Mouse (Mus musculus) embryonic facial prominence, embryonic 14.5 days (tissue): ENCODE measurements at regions not wholly inside any gene's neighbourhood (a gene's known extent, or its start where the extent isn't known, plus 50 kb on each side); places are given as distances from the start of the nearest gene placed in this dataset.

Source experiments
- ATAC-seq: fragments of 200-750 bp; cut with Nextera tagmentation; 2 replicates; pipeline ENCODE4 v1.8.0; 2017; ENCODE audit warnings: low read depth, moderate number of reproducible peaks, moderate TSS enrichment
- DNase-seq: peaks from one replicate; pipeline ENCODE4 v3.0.0-alpha.2; 2015; ENCODE audit warnings: low spot score
- H3K27ac ChIP-seq: fragments of 300-500 bp; sonication (generic); replicated peaks from 2 replicates; pipeline ENCODE4 v1.5.1; 2014; ENCODE audit warnings: low read depth, mild to moderate bottlenecking, low read length, moderate library complexity
- H3K27me3 ChIP-seq: fragments of 300-500 bp; sonication (generic); replicated peaks from 2 replicates; pipeline ENCODE4 v1.6.1; 2014; ENCODE audit warnings: low read length; ENCODE audit not compliant: control insufficient read depth, insufficient read depth
- H3K36me3 ChIP-seq: fragments of 300-500 bp; sonication (generic); 2 replicates; pipeline ENCODE4 v1.6.1; 2014; ENCODE audit warnings: low read length, mixed read lengths; ENCODE audit not compliant: control insufficient read depth, insufficient read depth
- H3K4me1 ChIP-seq: fragments of 300-500 bp; sonication (generic); 2 replicates; pipeline ENCODE4 v1.6.1; 2014; ENCODE audit warnings: antibody characterized with exemption, low read length; ENCODE audit not compliant: control insufficient read depth, insufficient read depth
- H3K4me2 ChIP-seq: fragments of 300-500 bp; sonication (generic); 2 replicates; pipeline ENCODE4 v1.6.1; 2014; ENCODE audit warnings: low read depth, mild to moderate bottlenecking, low read length, moderate library complexity, mixed read lengths
- H3K4me3 ChIP-seq: fragments of 300-500 bp; sonication (generic); 2 replicates; pipeline ENCODE4 v1.5.1; 2014; ENCODE audit warnings: low read depth, mild to moderate bottlenecking, low read length
- H3K9ac ChIP-seq: fragments of 300-500 bp; sonication (generic); 2 replicates; pipeline ENCODE4 v1.6.1; 2014; ENCODE audit warnings: low read depth, mild to moderate bottlenecking, low read length, moderate library complexity, mixed read lengths
- H3K9me3 ChIP-seq: fragments of 300-500 bp; sonication (generic); 2 replicates; pipeline ENCODE4 v1.6.1; 2016; ENCODE audit warnings: low read length; ENCODE audit not compliant: control insufficient read depth
- WGBS: fragments of 180-500 bp; shearing (Covaris S2); extraction: QIAGEN DNeasy Blood & Tissue Kit; methylation state at CpG from one replicate; pipeline ENCODE4 v1.1.7; 2014; 5-methylcytosine and 5-hydroxymethylcytosine counted together

- Histone ChIP-seq H3K9ac (no peak overlapping the region), H3K4me3 (no peak overlapping the region), H3K36me3 (no peaks in the 10 kb centered on the region), H3K4me1 (no peaks in the 10 kb centered on the region), H3K9me3 (no peaks in the 10 kb centered on the region), H3K4me2 (no peak overlapping the region), H3K27me3 (no peaks in the 10 kb centered on the region), H3K27ac (no peak overlapping the region)
- DNase-seq: no peak
- no peak for ATAC-seq
Observed at GRCm38 (mm10) chrX:159116210-159116609, 93.9 kb upstream of the Rps6ka3 start.

GRCm38 (mm10) chrX:159140554-159140953, 69.6 kb upstream of the Rps6ka3 start:
- WGBS: 65% methylated on average over 4 of the region's 4 CpGs
- Histone ChIP-seq H3K4me1 (no peaks in the 10 kb centered on the region), H3K27ac (no peak overlapping the region), H3K9me3 (no peaks in the 10 kb centered on the region), H3K27me3 (no peaks in the 10 kb centered on the region), H3K9ac (no peak overlapping the region), H3K4me3 (no peak overlapping the region), H3K4me2 (no peak overlapping the region), H3K36me3 (no peaks in the 10 kb centered on the region)
- DNase-seq: no peak
- ATAC-seq: no peak

GRCm38 (mm10) chrX:159143278-159143677, 66.8 kb upstream of the Rps6ka3 start:
- no peak for ATAC-seq
- Histone ChIP-seq H3K36me3 (no peaks in the 10 kb centered on the region), H3K4me2 (no peak overlapping the region), H3K9me3 (no peaks in the 10 kb centered on the region), H3K4me3 (no peak overlapping the region), H3K27me3 (no peaks in the 10 kb centered on the region), H3K4me1 (no peaks in the 10 kb centered on the region), H3K9ac (no peak overlapping the region), H3K27ac (no peak overlapping the region)
- no peak for DNase-seq
- 91% methylated on average over 4 of the region's 4 CpGs for WGBS

- Histone ChIP-seq H3K4me1 (no peaks in the 10 kb centered on the region), H3K9ac (no peak overlapping the region), H3K9me3 (no peaks in the 10 kb centered on the region), H3K36me3 (no peaks in the 10 kb centered on the region), H3K27me3 (no peaks in the 10 kb centered on the region), H3K27ac (no peak overlapping the region), H3K4me3 (no peak overlapping the region), H3K4me2 (no peak overlapping the region)
- DNase-seq (no peak), ATAC-seq (no peak)
- 80% methylated on average over 3 of the region's 3 CpGs for WGBS
Observed at GRCm38 (mm10) chrX:159144674-159145073, 65.4 kb upstream of the Rps6ka3 start.

GRCm38 (mm10) chrX:159145212-159145611, 64.9 kb upstream of the Rps6ka3 start:
- Histone ChIP-seq H3K4me3 (no peak overlapping the region), H3K4me2 (no peak overlapping the region), H3K4me1 (no peaks in the 10 kb centered on the region), H3K9ac (no peak overlapping the region), H3K27me3 (no peaks in the 10 kb centered on the region), H3K27ac (no peak overlapping the region), H3K36me3 (no peaks in the 10 kb centered on the region), H3K9me3 (no peaks in the 10 kb centered on the region)
- 59% methylated on average over 4 of the region's 4 CpGs for WGBS
- ATAC-seq (no peak), DNase-seq (peak; percentile 20)

- no peaks in the 10 kb centered on the region for H3K9me3 ChIP-seq
- no peaks in the 10 kb centered on the region for H3K36me3 ChIP-seq
- DNase-seq (no peak), ATAC-seq (no peak)
- 74% methylated on average over 5 of the region's 5 CpGs for WGBS
- no peak overlapping the region for H3K4me3 ChIP-seq
- no peak overlapping the region for H3K4me2 ChIP-seq
- H3K4me1 ChIP-seq: no peaks in the 10 kb centered on the region
- H3K27ac ChIP-seq: no peak overlapping the region
- no peaks in the 10 kb centered on the region for H3K27me3 ChIP-seq
- no peak overlapping the region for H3K9ac ChIP-seq
Observed at GRCm38 (mm10) chrX:159155786-159156185, 54.3 kb upstream of the Rps6ka3 start.

GRCm38 (mm10) chrX:159156976-159157375, 53.1 kb upstream of the Rps6ka3 start:
- Histone ChIP-seq H3K4me2 (no peak overlapping the region), H3K27ac (no peak overlapping the region), H3K9ac (no peak overlapping the region), H3K4me1 (no peaks in the 10 kb centered on the region), H3K27me3 (no peaks in the 10 kb centered on the region), H3K4me3 (no peak overlapping the region), H3K36me3 (no peaks in the 10 kb centered on the region), H3K9me3 (no peaks in the 10 kb centered on the region)
- DNase-seq: peak; percentile 43
- ATAC-seq: peak; percentile 47; the same call in 1 of the 2 replicates
- 49% methylated on average over 4 of the region's 4 CpGs for WGBS

GRCm38 (mm10) chrX:159159727-159160126, 50.4 kb upstream of the Rps6ka3 start:
- no peaks in the 10 kb centered on the region for H3K36me3 ChIP-seq
- H3K4me3 ChIP-seq: no peak overlapping the region
- 82% methylated on average over 2 of the region's 2 CpGs for WGBS
- H3K9ac ChIP-seq: no peak overlapping the region
- no peak for ATAC-seq
- H3K9me3 ChIP-seq: no peaks in the 10 kb centered on the region
- H3K4me1 ChIP-seq: no peaks in the 10 kb centered on the region
- H3K27ac ChIP-seq: no peak overlapping the region
- no peak for DNase-seq
- H3K27me3 ChIP-seq: no peaks in the 10 kb centered on the region
- H3K4me2 ChIP-seq: no peak overlapping the region
